Mouse (Mus musculus): ENCODE data around the gene Klf1. TPM values are rescaled to one million over a fixed set of nuclear protein-coding genes. Genes with fewer than 3 reads are reported as not detected.

Klf1 gene
- total RNA-seq, 1 experiment, result 0.31 TPM

GRCm38 (mm10) chr8:84902367-84902919, 715 bp downstream of the Klf1 start:
- TF ChIP-seq MAFK (IDR thresholded peaks at IDR 0.05; ENCODE audit: insufficient read depth, low read depth, low read length) (no peak), ZNF384 (IDR thresholded peaks at IDR 0.05; ENCODE audit: low read depth, low read length) (no peak)
- no peak for DNase-seq (ENCODE audit: low read depth, low spot score)
- Histone ChIP-seq H3K4me1 (ENCODE audit: control insufficient read depth in 2 of 2, insufficient read depth in 2 of 2, low read length in 2 of 2, poor library complexity in 1 of 2) (peaks cover 0 to 6% of the 10 kb centered on the region in 2 experiments; a peak in 1 of 4 replicates), H3K9me3 (ENCODE audit: control insufficient read depth, insufficient read depth, low read depth, low read length) (no peaks in the 10 kb centered on the region), H3K27ac (ENCODE audit: insufficient read depth, low read depth, low read length, poor library complexity, severe bottlenecking) (no peak overlapping the region), H3K4me3 (ENCODE audit: insufficient read depth in 1 of 2, low read depth in 1 of 2, low read length in 2 of 2, poor library complexity in 1 of 2, severe bottlenecking in 1 of 2) (peak overlapping the region; percentile 95 to 96), H3K9ac (ENCODE audit: insufficient read depth, low read depth, low read length, poor library complexity, severe bottlenecking) (peak overlapping the region; percentile 87), H3K36me3 (ENCODE audit: control insufficient read depth, insufficient read depth, low read length, poor library complexity, severe bottlenecking) (no peaks in the 10 kb centered on the region; the same call in 1 of the 2 replicates)
- in situ Hi-C loops (cut with MboI; ENCODE audit: low sequenced_read_pairs in 2 of 2, unreplicated experiment in 2 of 2), result no loop called here

- DNase-seq (ENCODE audit: low read depth, low spot score), result peak; percentile 85
- H3K9me3 ChIP-seq (ENCODE audit: control insufficient read depth, insufficient read depth, low read depth, low read length), result no peaks in the 10 kb centered on the region
- H3K36me3 ChIP-seq (ENCODE audit: control insufficient read depth, insufficient read depth, low read length, poor library complexity, severe bottlenecking), result no peaks in the 10 kb centered on the region; the same call in 1 of the 2 replicates
- TF ChIP-seq ZC3H11A (IDR thresholded peaks at IDR 0.05; ENCODE audit: borderline replicate concordance, low read depth, low read length) (no peak), HCFC1 (IDR thresholded peaks at IDR 0.05; ENCODE audit: borderline replicate concordance, insufficient read depth, low read length) (0 out of 2 replicates have a peak, but pooled peaks have one; percentile 67)
- in situ Hi-C loops (cut with MboI; ENCODE audit: low sequenced_read_pairs in 2 of 2, unreplicated experiment in 2 of 2), result no loop called here
- H3K4me1 ChIP-seq (ENCODE audit: control insufficient read depth in 2 of 2, insufficient read depth in 2 of 2, low read length in 2 of 2, poor library complexity in 1 of 2), result peaks cover 0 to 6% of the 10 kb centered on the region in 2 experiments; a peak in 2 of 4 replicates
- peak overlapping the region; percentile 95 to 96 for H3K4me3 ChIP-seq (ENCODE audit: insufficient read depth in 1 of 2, low read depth in 1 of 2, low read length in 2 of 2, poor library complexity in 1 of 2, severe bottlenecking in 1 of 2)
- peak overlapping the region; percentile 85 for H3K27ac ChIP-seq (ENCODE audit: insufficient read depth, low read depth, low read length, poor library complexity, severe bottlenecking)
- H3K9ac ChIP-seq (ENCODE audit: insufficient read depth, low read depth, low read length, poor library complexity, severe bottlenecking), result peak overlapping the region; percentile 96
Measured at GRCm38 (mm10) chr8:84902920-84903661, 1.4 kb downstream of the Klf1 start.

- Histone ChIP-seq H3K9ac (ENCODE audit: insufficient read depth, low read depth, low read length, poor library complexity, severe bottlenecking) (peak overlapping the region; percentile 39; the same call in 1 of the 2 replicates), H3K36me3 (ENCODE audit: control insufficient read depth, insufficient read depth, low read length, poor library complexity, severe bottlenecking) (no peaks in the 10 kb centered on the region; the same call in 1 of the 2 replicates), H3K4me3 (ENCODE audit: insufficient read depth in 1 of 2, low read depth in 1 of 2, low read length in 2 of 2, poor library complexity in 1 of 2, severe bottlenecking in 1 of 2) (no peak overlapping the region), H3K9me3 (ENCODE audit: control insufficient read depth, insufficient read depth, low read depth, low read length) (no peaks in the 10 kb centered on the region), H3K27ac (ENCODE audit: insufficient read depth, low read depth, low read length, poor library complexity, severe bottlenecking) (no peak overlapping the region), H3K4me1 (ENCODE audit: control insufficient read depth in 2 of 2, insufficient read depth in 2 of 2, low read length in 2 of 2, poor library complexity in 1 of 2) (peaks cover 0 to 7% of the 10 kb centered on the region in 2 experiments; a peak in 2 of 4 replicates)
- DNase-seq (ENCODE audit: low read depth, low spot score), result no peak
- in situ Hi-C loops (cut with MboI; ENCODE audit: low sequenced_read_pairs in 2 of 2, unreplicated experiment in 2 of 2), result no loop called here
- TF ChIP-seq ZNF384 (IDR thresholded peaks at IDR 0.05; ENCODE audit: low read depth, low read length), result no peak
- TF ChIP-seq CHD2 (IDR thresholded peaks at IDR 0.05; ENCODE audit: low read depth, low read length), result no peak
- TF ChIP-seq HCFC1 (IDR thresholded peaks at IDR 0.05; ENCODE audit: borderline replicate concordance, insufficient read depth, low read length), result no peak
- no peak for TF ChIP-seq ZC3H11A (IDR thresholded peaks at IDR 0.05; ENCODE audit: borderline replicate concordance, low read depth, low read length)
- TF ChIP-seq MAFK (IDR thresholded peaks at IDR 0.05; ENCODE audit: insufficient read depth, low read depth, low read length), result no peak
Measured at GRCm38 (mm10) chr8:84904351-84904750, 2.6 kb downstream of the Klf1 start.

GRCm38 (mm10) chr8:84907037-84907436, 5.3 kb downstream of the Klf1 start:
- Histone ChIP-seq H3K4me3 (ENCODE audit: insufficient read depth in 1 of 2, low read depth in 1 of 2, low read length in 2 of 2, poor library complexity in 1 of 2, severe bottlenecking in 1 of 2) (no peak overlapping the region), H3K9ac (ENCODE audit: insufficient read depth, low read depth, low read length, poor library complexity, severe bottlenecking) (0 out of 2 replicates have a peak overlapping the region, but pooled peaks have one; percentile 7), H3K4me1 (ENCODE audit: control insufficient read depth in 2 of 2, insufficient read depth in 2 of 2, low read length in 2 of 2, poor library complexity in 1 of 2) (peaks cover 0 to 9% of the 10 kb centered on the region in 2 experiments; a peak in 2 of 4 replicates), H3K36me3 (ENCODE audit: control insufficient read depth, insufficient read depth, low read length, poor library complexity, severe bottlenecking) (peaks cover 9% of the 10 kb centered on the region), H3K9me3 (ENCODE audit: control insufficient read depth, insufficient read depth, low read depth, low read length) (no peaks in the 10 kb centered on the region), H3K27ac (ENCODE audit: insufficient read depth, low read depth, low read length, poor library complexity, severe bottlenecking) (no peak overlapping the region)
- TF ChIP-seq MAFK (IDR thresholded peaks at IDR 0.05; ENCODE audit: insufficient read depth, low read depth, low read length), result no peak
- no peak for TF ChIP-seq CHD2 (IDR thresholded peaks at IDR 0.05; ENCODE audit: low read depth, low read length)
- no peak for TF ChIP-seq ZC3H11A (IDR thresholded peaks at IDR 0.05; ENCODE audit: borderline replicate concordance, low read depth, low read length)
- no peak for TF ChIP-seq HCFC1 (IDR thresholded peaks at IDR 0.05; ENCODE audit: borderline replicate concordance, insufficient read depth, low read length)
- TF ChIP-seq ZNF384 (IDR thresholded peaks at IDR 0.05; ENCODE audit: low read depth, low read length), result no peak
- no peak for DNase-seq (ENCODE audit: low read depth, low spot score)
- in situ Hi-C loops (cut with MboI; ENCODE audit: low sequenced_read_pairs in 2 of 2, unreplicated experiment in 2 of 2), result no loop called here

Data from ES-E14 (cell line).